Mouse (Mus musculus) midbrain, embryonic 16.5 days (tissue): ENCODE measurements around the gene Rbks. TPM values are rescaled to one million over a fixed set of nuclear protein-coding genes. Genes with fewer than 3 reads are reported as not detected.
"Not testable (repeated sequence)": the region's sequence is repeated elsewhere in the genome, so short reads cannot be mapped to it uniquely, and the experiment has no call there.

Source experiments
- ATAC-seq: fragments of 200-750 bp; cut with Nextera tagmentation; 2 replicates; pipeline ENCODE4 v1.8.0; 2017; ENCODE audit warnings: moderate TSS enrichment
- H3K27ac ChIP-seq: fragments of 300-500 bp; sonication (generic); 2 replicates; pipeline ENCODE4 v1.5.1; 2014; ENCODE audit warnings: mild to moderate bottlenecking, low read length, mixed read lengths
- H3K27me3 ChIP-seq: fragments of 300-500 bp; sonication (generic); 2 replicates; pipeline ENCODE4 v1.6.1; 2014; ENCODE audit warnings: low read depth, low read length, mixed read lengths; ENCODE audit not compliant: control insufficient read depth, insufficient read depth
- H3K36me3 ChIP-seq: fragments of 300-500 bp; sonication (generic); 2 replicates; pipeline ENCODE4 v1.6.1; 2014; ENCODE audit warnings: mild to moderate bottlenecking, low read length, moderate library complexity, mixed read lengths; ENCODE audit not compliant: control insufficient read depth, insufficient read depth
- H3K4me1 ChIP-seq: fragments of 300-500 bp; sonication (generic); 2 replicates; pipeline ENCODE4 v1.6.1; 2014; ENCODE audit warnings: mild to moderate bottlenecking, low read length, mixed read lengths; ENCODE audit not compliant: control insufficient read depth, insufficient read depth
- H3K4me2 ChIP-seq: fragments of 300-500 bp; sonication (generic); 2 replicates; pipeline ENCODE4 v1.6.1; 2014; ENCODE audit warnings: mild to moderate bottlenecking, low read length, mixed read lengths
- H3K4me3 ChIP-seq: fragments of 300-500 bp; sonication (generic); 2 replicates; pipeline ENCODE4 v1.5.1; 2014; ENCODE audit warnings: low read depth, mild to moderate bottlenecking, low read length, moderate library complexity, mixed read lengths
- H3K9ac ChIP-seq: fragments of 300-500 bp; sonication (generic); 2 replicates; pipeline ENCODE4 v1.6.1; 2014; ENCODE audit warnings: low read depth, low read length, mixed read lengths
- H3K9me3 ChIP-seq: fragments of 300-500 bp; sonication (generic); replicated peaks from 2 replicates; pipeline ENCODE4 v1.6.1; 2014; ENCODE audit warnings: mild to moderate bottlenecking, low read length, mixed read lengths; ENCODE audit not compliant: control insufficient read depth, poor library complexity, severe bottlenecking
- WGBS: fragments of 180-500 bp; shearing (Covaris S2); extraction: QIAGEN DNeasy Blood & Tissue Kit; methylation state at CpG from one replicate; pipeline ENCODE4 v1.1.7; 2014; 5-methylcytosine and 5-hydroxymethylcytosine counted together
- polyA plus RNA-seq: library from polyadenylated mRNA; unstranded; fragments of >200 nt; fragmentation: Nextera tagmentation; extraction: Ambion mirVana; gene quantifications from 2 replicates; pipeline ENCODE4 v1.2.1, GENCODE M21; 2015

The Rbks gene
- polyA plus RNA-seq, 1 experiment from 2014 or later = 1.9 TPM

- Histone ChIP-seq H3K27me3 (no peaks in the 10 kb centered on the region), H3K4me1 (0 out of 2 replicates have a peak, but pooled peaks cover 1% of the 10 kb centered on the region), H3K4me3 (no peak overlapping the region), H3K36me3 (peaks cover 4% of the 10 kb centered on the region; the same call in 1 of the 2 replicates), H3K9ac (no peak overlapping the region), H3K27ac (no peak overlapping the region), H3K9me3 (no peaks in the 10 kb centered on the region), H3K4me2 (no peak overlapping the region)
- no peak for ATAC-seq
- 98% methylated on average over 2 of the region's 2 CpGs for WGBS
Observed at GRCm38 (mm10) chr5:31640542-31640941, 56.9 kb downstream of the Rbks start.

DNA sequence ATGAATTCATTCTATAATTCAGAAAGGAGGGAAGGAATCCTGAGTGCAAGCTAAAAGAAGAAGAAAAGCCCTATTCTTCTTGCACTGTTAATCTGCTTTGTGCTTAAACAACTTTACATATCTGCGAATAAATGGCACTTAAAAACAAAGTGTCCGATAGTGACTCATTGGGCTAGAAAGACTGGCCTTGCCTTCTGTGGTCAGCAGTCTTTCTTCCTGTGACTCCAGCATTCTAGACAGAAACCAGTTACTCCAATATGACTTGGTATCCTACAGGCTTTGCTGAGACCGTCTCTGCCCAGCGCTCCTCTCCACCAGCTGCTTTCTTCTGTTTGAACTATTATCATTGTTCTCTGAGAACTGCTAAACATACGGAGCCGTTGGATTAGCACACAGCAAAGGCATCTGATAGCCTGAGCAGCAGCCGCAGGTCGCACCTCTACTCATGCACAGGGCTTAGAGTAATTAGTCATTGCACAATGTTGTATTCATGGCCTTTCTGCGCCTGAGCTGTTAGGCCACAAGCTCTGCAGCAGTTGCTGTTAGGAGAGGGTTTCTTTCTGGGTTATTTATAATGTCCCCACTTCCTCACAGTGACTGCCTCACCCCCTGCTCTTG is 60.7 kb downstream of the Rbks start:
- Histone ChIP-seq H3K27me3 (no peaks in the 10 kb centered on the region), H3K27ac (no peak overlapping the region), H3K4me3 (no peak overlapping the region), H3K4me2 (no peak overlapping the region), H3K9ac (no peak overlapping the region), H3K9me3 (no peaks in the 10 kb centered on the region), H3K36me3 (no peaks in the 10 kb centered on the region), H3K4me1 (0 out of 2 replicates have a peak, but pooled peaks cover 3% of the 10 kb centered on the region)
- WGBS = 33% methylated on average over 9 of the region's 9 CpGs
- no peak for ATAC-seq

GRCm38 (mm10) chr5:31634679-31635078 is 62.7 kb downstream of the Rbks start:
- Histone ChIP-seq H3K4me2 (no peak overlapping the region), H3K36me3 (no peaks in the 10 kb centered on the region), H3K4me1 (0 out of 2 replicates have a peak, but pooled peaks cover 3% of the 10 kb centered on the region), H3K27ac (no peak overlapping the region), H3K9ac (no peak overlapping the region), H3K4me3 (no peak overlapping the region), H3K9me3 (no peaks in the 10 kb centered on the region), H3K27me3 (no peaks in the 10 kb centered on the region)
- 35% methylated on average over 5 of the region's 5 CpGs for WGBS
- ATAC-seq = no peak

GRCm38 (mm10) chr5:31634161-31634560 is 63.3 kb downstream of the Rbks start:
- H3K4me2 ChIP-seq = no peak overlapping the region
- WGBS = 62% methylated on average over 4 of the region's 4 CpGs
- H3K27ac ChIP-seq = no peak overlapping the region
- 0 out of 2 replicates have a peak, but pooled peaks cover 3% of the 10 kb centered on the region for H3K4me1 ChIP-seq
- no peak overlapping the region for H3K4me3 ChIP-seq
- no peaks in the 10 kb centered on the region for H3K36me3 ChIP-seq
- H3K9me3 ChIP-seq = no peaks in the 10 kb centered on the region
- no peaks in the 10 kb centered on the region for H3K27me3 ChIP-seq
- ATAC-seq = no peak
- no peak overlapping the region for H3K9ac ChIP-seq

GRCm38 (mm10) chr5:31631169-31631568 is 66.3 kb downstream of the Rbks start:
- not testable (repeated sequence) for H3K9ac ChIP-seq, H3K27me3 ChIP-seq, H3K9me3 ChIP-seq, H3K4me1 ChIP-seq, H3K27ac ChIP-seq, H3K4me2 ChIP-seq, ATAC-seq, H3K4me3 ChIP-seq, H3K36me3 ChIP-seq
- over 99% methylated on average over 4 of the region's 4 CpGs for WGBS

- H3K4me1 ChIP-seq = no peaks in the 10 kb centered on the region
- H3K27ac ChIP-seq = no peak overlapping the region
- no peaks in the 10 kb centered on the region for H3K27me3 ChIP-seq
- no peaks in the 10 kb centered on the region for H3K36me3 ChIP-seq
- H3K9ac ChIP-seq = no peak overlapping the region
- H3K4me2 ChIP-seq = no peak overlapping the region
- WGBS = 58% methylated on average over 5 of the region's 5 CpGs
- ATAC-seq = no peak
- H3K4me3 ChIP-seq = no peak overlapping the region
- no peaks in the 10 kb centered on the region for H3K9me3 ChIP-seq
Observed at GRCm38 (mm10) chr5:31630064-31630463, 67.4 kb downstream of the Rbks start.

- Histone ChIP-seq H3K4me3 (no peak overlapping the region), H3K36me3 (no peaks in the 10 kb centered on the region), H3K9ac (no peak overlapping the region), H3K4me2 (no peak overlapping the region), H3K4me1 (no peaks in the 10 kb centered on the region), H3K9me3 (no peaks in the 10 kb centered on the region), H3K27me3 (no peaks in the 10 kb centered on the region), H3K27ac (no peak overlapping the region)
- 90% methylated on average over 8 of the region's 8 CpGs for WGBS
- no peak for ATAC-seq
Observed at GRCm38 (mm10) chr5:31628555-31628954, 68.9 kb downstream of the Rbks start.

GRCm38 (mm10) chr5:31627562-31628526 is 69.6 kb downstream of the Rbks start:
- Histone ChIP-seq H3K4me3 (no peak overlapping the region), H3K4me2 (no peak overlapping the region), H3K4me1 (no peaks in the 10 kb centered on the region), H3K27ac (no peak overlapping the region), H3K27me3 (no peaks in the 10 kb centered on the region), H3K36me3 (no peaks in the 10 kb centered on the region), H3K9ac (no peak overlapping the region), H3K9me3 (no peaks in the 10 kb centered on the region)
- WGBS = 87% methylated on average over 9 of the region's 9 CpGs
- no peak for ATAC-seq

DNA sequence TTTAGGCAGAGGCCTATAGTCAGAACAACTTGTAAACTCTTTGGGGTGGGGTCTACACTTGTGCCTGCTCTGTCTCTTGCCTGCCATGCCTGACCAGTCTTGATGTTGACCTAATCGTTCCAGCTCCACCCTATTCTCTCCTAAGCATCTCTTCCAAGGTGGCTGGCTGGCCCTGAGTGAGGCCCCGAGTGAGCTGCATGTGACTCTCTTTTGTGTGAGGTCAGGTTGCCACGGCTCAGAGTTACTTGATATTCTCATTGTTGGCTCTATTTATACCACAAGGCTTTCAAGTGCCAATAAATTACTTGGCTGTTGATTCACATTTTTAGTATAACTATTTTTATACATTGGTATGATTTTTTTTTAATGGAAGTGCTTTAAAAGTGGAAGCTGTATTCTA is 70.3 kb downstream of the Rbks start:
- ATAC-seq = no peak
- H3K4me1 ChIP-seq = no peaks in the 10 kb centered on the region
- no peaks in the 10 kb centered on the region for H3K27me3 ChIP-seq
- H3K9me3 ChIP-seq = no peaks in the 10 kb centered on the region
- no peak overlapping the region for H3K4me2 ChIP-seq
- H3K27ac ChIP-seq = no peak overlapping the region
- H3K4me3 ChIP-seq = no peak overlapping the region
- no peaks in the 10 kb centered on the region for H3K36me3 ChIP-seq
- 40% methylated on average over 3 of the region's 3 CpGs for WGBS
- no peak overlapping the region for H3K9ac ChIP-seq
